Mouse (Mus musculus) C2C12 (cell line): Measurements from ENCODE around the gene Ilf2. TPM values are rescaled to one million over a fixed set of nuclear protein-coding genes. Genes with fewer than 3 reads are reported as not detected.

Experiments
- H3K27me3 ChIP-seq: one replicate; pipeline ENCODE4 v1.6.1; 2011; ENCODE audit not compliant: control insufficient read depth, insufficient read depth, insufficient read length
- H3K36me3 ChIP-seq: one replicate; pipeline ENCODE4 v1.6.1; 2011; ENCODE audit not compliant: control insufficient read depth, insufficient read depth
- H3K4me3 ChIP-seq: one replicate; pipeline ENCODE4 v1.5.1; 2011; ENCODE audit warnings: mild to moderate bottlenecking, control low read depth; ENCODE audit not compliant: poor library complexity, insufficient read depth, severe bottlenecking
- H3K79me2 ChIP-seq: one replicate; pipeline ENCODE4 v1.6.1; 2011; ENCODE audit not compliant: control insufficient read depth, insufficient read depth
- H3K79me3 ChIP-seq: one replicate; pipeline ENCODE4 v1.6.1; 2011; ENCODE audit warnings: low read depth, control low read depth
- H3ac ChIP-seq: one replicate; pipeline ENCODE3; 2011; ENCODE audit warnings: low read depth; ENCODE audit not compliant: control insufficient read depth, insufficient read length
- CEBPB ChIP-seq: IDR thresholded peaks from one replicate; pipeline ENCODE4 v1.6.1; 2011; ENCODE audit warnings: low read depth, mild to moderate bottlenecking, control low read depth, moderate library complexity
- CTCF ChIP-seq: IDR thresholded peaks from one replicate; pipeline ENCODE4 v1.5.1; 2011; ENCODE audit not compliant: control insufficient read depth, insufficient read depth, insufficient read length
- FOSL1 ChIP-seq: IDR thresholded peaks from one replicate; pipeline ENCODE4 v1.8.0; 2011; ENCODE audit warnings: mild to moderate bottlenecking, low read length; ENCODE audit not compliant: poor library complexity, insufficient read depth, severe bottlenecking
- MAX ChIP-seq: IDR thresholded peaks from one replicate; pipeline ENCODE4 v1.6.1; 2011; ENCODE audit warnings: mild to moderate bottlenecking, control low read depth
- MYOD1 ChIP-seq: IDR thresholded peaks from one replicate; pipeline ENCODE4 v1.6.1; 2011; ENCODE audit warnings: low read depth; ENCODE audit not compliant: control insufficient read depth, insufficient read length
- MYOG ChIP-seq: IDR thresholded peaks from one replicate; pipeline ENCODE4 v1.6.1; 2011; ENCODE audit not compliant: control insufficient read depth, insufficient read length; ENCODE audit errors: extremely low read depth
- USF1 ChIP-seq: IDR thresholded peaks from one replicate; pipeline ENCODE4 v1.6.1; 2011; ENCODE audit warnings: low read depth, mild to moderate bottlenecking, control low read depth, moderate library complexity
- polyA plus RNA-seq: library from polyadenylated mRNA; unstranded; fragments of >200 nt; fragmentation: generic; extraction: Trizol; gene quantifications from one replicate; pipeline ENCODE4 v1.2.1, GENCODE M21; 2012; ENCODE audit warnings: missing spikeins

Gene Ilf2
- polyA plus RNA-seq, 1 experiment, result 93.9 TPM

GRCm38 (mm10) chr3:90445417-90446200 is 30.3 kb upstream of the Ilf2 start:
- H3ac ChIP-seq, result no peak overlapping the region
- H3K79me3 ChIP-seq, result no peaks in the 10 kb centered on the region
- no peaks in the 10 kb centered on the region for H3K36me3 ChIP-seq
- no peak overlapping the region for H3K4me3 ChIP-seq
- H3K79me2 ChIP-seq, result no peaks in the 10 kb centered on the region
- H3K27me3 ChIP-seq, result no peaks in the 10 kb centered on the region
- no peak for TF ChIP-seq MYOD1
- no peak for TF ChIP-seq FOSL1
- no peak for TF ChIP-seq CEBPB
- TF ChIP-seq MAX, result no peak
- TF ChIP-seq MYOG, result no peak
- TF ChIP-seq USF1, result no peak
- no peak for TF ChIP-seq CTCF

- Histone ChIP-seq H3K79me3 (no peaks in the 10 kb centered on the region), H3K4me3 (no peak overlapping the region), H3K36me3 (no peaks in the 10 kb centered on the region), H3K79me2 (no peaks in the 10 kb centered on the region), H3ac (peak overlapping the region; percentile 7), H3K27me3 (no peaks in the 10 kb centered on the region)
- TF ChIP-seq USF1 (peak; percentile 74), FOSL1 (no peak), MYOG (no peak), CTCF (no peak)
Measured at GRCm38 (mm10) chr3:90446389-90447122, 29.4 kb upstream of the Ilf2 start.

- Histone ChIP-seq H3K4me3 (no peak overlapping the region), H3ac (no peak overlapping the region), H3K79me3 (no peaks in the 10 kb centered on the region), H3K27me3 (no peaks in the 10 kb centered on the region), H3K36me3 (no peaks in the 10 kb centered on the region), H3K79me2 (no peaks in the 10 kb centered on the region)
- TF ChIP-seq FOSL1 (no peak), MYOD1 (no peak), MAX (no peak), CTCF (no peak), USF1 (no peak), MYOG (no peak), CEBPB (no peak)
Measured at GRCm38 (mm10) chr3:90447123-90447494, 28.8 kb upstream of the Ilf2 start.

DNA sequence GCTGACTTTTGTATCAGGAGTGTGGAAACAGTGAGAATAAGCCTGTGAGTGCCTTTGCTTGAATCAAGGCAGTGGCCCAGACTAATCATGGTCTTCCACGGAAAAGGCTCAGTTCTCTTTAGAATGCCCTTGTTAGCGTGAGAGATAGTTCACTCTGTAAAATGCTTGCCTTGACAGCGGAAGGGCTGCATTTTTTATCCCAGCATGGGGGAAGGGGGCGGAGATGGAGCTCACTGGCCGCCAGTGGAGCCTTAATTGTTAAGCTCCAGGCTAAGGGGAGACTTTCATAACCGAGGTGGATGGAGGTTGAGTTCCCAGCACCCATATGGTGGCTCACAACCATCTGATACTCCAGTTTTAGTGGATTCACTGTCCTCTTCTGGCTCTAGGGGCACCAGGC is 27.3 kb upstream of the Ilf2 start:
- no peaks in the 10 kb centered on the region for H3K27me3 ChIP-seq
- no peak for TF ChIP-seq MAX
- TF ChIP-seq FOSL1, result no peak
- no peak for TF ChIP-seq MYOD1
- no peak for TF ChIP-seq CEBPB
- TF ChIP-seq CTCF, result no peak
- no peak for TF ChIP-seq USF1
- TF ChIP-seq MYOG, result no peak
- H3K4me3 ChIP-seq, result no peak overlapping the region
- H3K36me3 ChIP-seq, result no peaks in the 10 kb centered on the region
- H3K79me3 ChIP-seq, result no peaks in the 10 kb centered on the region
- no peak overlapping the region for H3ac ChIP-seq
- no peaks in the 10 kb centered on the region for H3K79me2 ChIP-seq

GRCm38 (mm10) chr3:90450874-90451273 is 25.1 kb upstream of the Ilf2 start:
- Histone ChIP-seq H3K4me3 (no peak overlapping the region), H3ac (no peak overlapping the region), H3K79me3 (no peaks in the 10 kb centered on the region), H3K36me3 (no peaks in the 10 kb centered on the region), H3K79me2 (no peaks in the 10 kb centered on the region), H3K27me3 (no peaks in the 10 kb centered on the region)
- TF ChIP-seq MYOG (no peak), CTCF (no peak), USF1 (no peak)

GRCm38 (mm10) chr3:90451396-90452095 is 24.4 kb upstream of the Ilf2 start:
- Histone ChIP-seq H3ac (no peak overlapping the region), H3K36me3 (no peaks in the 10 kb centered on the region), H3K79me3 (no peaks in the 10 kb centered on the region), H3K79me2 (no peaks in the 10 kb centered on the region), H3K4me3 (no peak overlapping the region), H3K27me3 (no peaks in the 10 kb centered on the region)
- no peak for TF ChIP-seq MYOD1
- no peak for TF ChIP-seq MYOG
- no peak for TF ChIP-seq MAX
- no peak for TF ChIP-seq FOSL1
- no peak for TF ChIP-seq CEBPB
- TF ChIP-seq USF1, result no peak
